Mouse (Mus musculus) adrenal gland, postnatal 36 days (tissue): ENCODE results near the gene Matn4. TPM values are rescaled to one million over a fixed set of nuclear protein-coding genes. Genes with fewer than 3 reads are reported as not detected.
A peak's percentile ranks its signal among the peaks of the same experiment; 100 is the strongest.

ENCODE experiments used
- DNase-seq, 2 experiments: peaks; one replicate each; pipeline ENCODE4 v3.0.0; 2021; ENCODE audit warnings: mixed read lengths in 1 of 2
- total RNA-seq, 2 experiments: library from RNA; stranded (reverse); gene quantifications; 2 replicates each; pipeline ENCODE4 v1.2.3; 2021

Gene Matn4
- total RNA-seq, 2 experiments from 2014 or later = 0.92 to 1.4 TPM

DNA sequence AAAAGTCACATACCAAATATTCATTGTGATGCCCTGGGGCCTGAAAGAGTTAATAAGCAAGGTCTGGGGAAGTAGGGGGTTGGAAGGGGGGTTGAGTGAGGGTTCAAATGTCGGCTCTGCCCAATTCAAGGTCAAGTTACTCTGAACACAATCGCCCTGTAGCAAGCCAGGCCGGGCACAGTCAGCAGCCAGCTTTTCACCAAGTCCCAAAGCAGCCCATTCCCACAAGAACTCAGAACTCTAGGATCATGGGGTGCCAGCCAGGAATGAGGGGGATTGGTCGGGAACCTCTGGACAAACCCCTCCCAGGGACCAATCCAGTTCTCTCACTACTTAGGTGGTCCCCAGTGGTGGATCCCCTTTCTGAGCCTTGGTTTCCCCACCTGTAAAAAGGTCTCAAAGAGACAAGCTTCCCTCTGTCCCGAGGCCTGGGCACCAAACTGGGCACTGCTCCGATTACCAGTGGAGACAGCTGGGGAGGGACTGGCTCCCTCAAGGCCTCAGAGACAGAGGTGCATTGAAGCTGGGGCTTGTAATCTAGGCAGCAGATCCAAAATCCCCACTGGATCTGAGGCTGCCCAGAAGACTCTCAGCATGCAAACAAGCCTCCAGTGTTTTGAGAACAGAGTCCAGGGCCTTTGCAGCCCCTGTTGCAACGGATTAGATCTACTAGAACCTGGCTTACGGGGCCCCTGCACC, 31.4 kb upstream of the Matn4 start:
- DNase-seq = peak in 1 of 2 experiments; percentile 12

DNA sequence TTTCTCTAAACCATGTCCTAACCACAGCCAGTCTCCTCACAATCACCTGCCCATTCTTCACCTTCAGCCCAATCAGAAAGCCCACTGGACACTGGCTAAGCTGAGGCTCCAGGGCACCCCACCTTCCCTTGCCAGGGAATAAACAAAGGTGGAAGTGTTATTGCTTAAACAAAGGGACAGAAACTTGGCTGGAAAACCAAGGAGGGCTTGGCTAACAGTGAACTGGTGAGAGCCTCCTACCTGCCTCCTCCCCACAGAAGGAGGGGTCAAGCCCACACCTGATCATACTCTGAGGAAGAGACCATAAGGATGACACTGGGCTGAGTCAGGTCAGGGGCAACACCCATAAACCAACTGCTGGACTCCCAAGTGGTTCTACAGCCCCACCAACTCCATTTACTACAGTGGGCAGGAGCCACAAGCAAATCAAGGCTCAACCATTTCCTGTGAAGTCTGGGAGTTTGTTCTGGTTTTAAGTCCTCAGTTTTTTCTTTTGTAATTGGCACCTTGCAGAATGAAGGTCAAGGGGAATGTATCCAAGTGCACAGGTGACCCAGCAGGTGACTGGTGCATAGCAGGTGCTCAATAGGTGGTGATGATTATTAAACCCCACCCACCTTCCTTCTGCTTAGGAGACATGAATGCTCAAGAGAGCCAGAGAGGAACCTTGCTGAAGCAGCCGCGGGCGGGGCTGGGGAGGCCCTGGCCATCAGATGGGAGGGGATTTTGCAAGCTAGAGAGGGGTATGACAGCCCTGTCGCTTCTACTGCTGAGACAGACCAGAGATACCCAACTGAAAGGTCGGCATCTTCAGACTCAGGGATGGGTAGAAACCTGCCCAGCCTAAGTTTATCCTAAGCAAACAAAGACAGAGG, 30.5 kb upstream of the Matn4 start:
- no peak for DNase-seq

DNA sequence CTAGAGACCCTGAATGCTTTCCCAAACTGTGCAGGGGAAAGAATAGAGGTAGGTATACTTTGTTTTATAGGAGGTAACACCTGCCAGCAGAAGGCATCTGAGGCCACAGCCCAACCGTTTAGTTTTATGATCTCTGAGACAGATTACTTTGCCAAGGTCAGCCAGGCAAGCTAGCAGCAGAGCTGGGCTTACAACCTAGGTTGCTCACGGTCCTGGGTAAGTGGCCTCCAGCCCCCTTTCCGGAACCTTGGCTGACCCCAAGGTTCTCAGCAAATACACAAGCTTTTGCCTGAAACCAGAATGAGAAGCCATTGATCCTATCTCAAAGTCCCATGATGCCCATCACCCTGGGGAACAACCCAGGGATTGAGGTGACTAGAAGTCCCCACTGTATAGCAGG, 29.7 kb upstream of the Matn4 start:
- DNase-seq = peak in 1 of 2 experiments; percentile 15

DNA sequence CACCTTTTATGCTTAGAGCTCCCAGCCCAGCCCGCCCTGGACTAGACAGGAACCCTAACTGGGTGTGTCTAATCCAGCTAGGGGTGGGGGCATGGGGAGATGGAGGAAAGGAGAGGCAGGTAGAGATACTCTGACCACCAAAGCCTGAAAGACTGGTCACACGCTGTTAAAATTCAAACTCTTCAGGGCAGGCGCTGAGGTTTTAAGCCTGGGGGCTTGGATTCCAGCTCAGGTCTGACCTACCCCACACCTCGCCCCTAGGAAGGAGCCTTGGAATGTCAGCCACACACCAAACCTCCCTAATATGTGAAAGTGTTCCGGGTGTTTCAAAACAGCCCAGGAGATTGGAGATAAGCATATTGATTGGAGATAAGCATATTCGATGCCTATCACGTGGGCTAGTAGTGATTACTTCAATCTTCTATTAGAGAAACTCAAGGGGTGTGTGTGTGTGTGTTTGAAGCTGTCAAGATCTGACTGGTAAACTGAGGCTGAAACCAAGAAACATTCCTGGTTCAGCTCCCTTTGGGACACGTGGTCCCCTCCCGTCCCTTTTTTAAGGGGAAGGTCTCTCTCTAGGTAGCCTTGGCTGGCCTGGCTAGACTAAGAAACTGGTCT, 28.4 kb upstream of the Matn4 start:
- DNase-seq = no peak

DNA sequence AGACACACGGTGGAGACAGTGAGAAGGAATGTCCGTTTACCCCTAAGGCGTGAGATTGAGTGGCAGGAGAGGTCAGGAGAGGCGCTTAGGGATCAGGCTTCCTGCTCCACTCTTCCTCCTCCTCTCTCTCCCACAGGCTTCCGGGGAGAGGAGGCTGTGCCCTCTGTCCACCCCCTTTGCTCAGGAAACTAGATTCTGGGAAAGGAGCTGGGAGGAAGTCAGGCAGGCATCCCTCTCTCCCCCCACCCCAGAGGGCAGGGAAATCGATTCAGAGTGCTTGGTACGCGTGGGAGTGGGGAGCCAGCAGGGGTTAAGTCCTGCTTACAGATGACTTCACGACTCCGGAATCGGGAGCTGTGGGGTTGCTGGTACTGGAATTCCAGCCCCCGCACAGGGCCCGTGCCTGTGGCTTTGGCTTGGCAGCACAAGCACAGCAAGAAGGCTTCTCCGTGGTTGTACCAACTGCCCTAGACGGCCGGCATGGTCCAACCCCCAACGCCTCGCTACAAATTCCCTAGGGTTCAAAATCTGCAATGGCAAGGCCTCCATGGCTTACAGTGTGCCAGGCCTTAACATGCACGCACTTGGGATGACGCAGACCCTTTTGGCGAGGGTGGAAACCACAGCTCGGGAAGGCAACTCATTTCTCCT, 27.7 kb upstream of the Matn4 start:
- DNase-seq = peak; percentile 38 to 49

DNA sequence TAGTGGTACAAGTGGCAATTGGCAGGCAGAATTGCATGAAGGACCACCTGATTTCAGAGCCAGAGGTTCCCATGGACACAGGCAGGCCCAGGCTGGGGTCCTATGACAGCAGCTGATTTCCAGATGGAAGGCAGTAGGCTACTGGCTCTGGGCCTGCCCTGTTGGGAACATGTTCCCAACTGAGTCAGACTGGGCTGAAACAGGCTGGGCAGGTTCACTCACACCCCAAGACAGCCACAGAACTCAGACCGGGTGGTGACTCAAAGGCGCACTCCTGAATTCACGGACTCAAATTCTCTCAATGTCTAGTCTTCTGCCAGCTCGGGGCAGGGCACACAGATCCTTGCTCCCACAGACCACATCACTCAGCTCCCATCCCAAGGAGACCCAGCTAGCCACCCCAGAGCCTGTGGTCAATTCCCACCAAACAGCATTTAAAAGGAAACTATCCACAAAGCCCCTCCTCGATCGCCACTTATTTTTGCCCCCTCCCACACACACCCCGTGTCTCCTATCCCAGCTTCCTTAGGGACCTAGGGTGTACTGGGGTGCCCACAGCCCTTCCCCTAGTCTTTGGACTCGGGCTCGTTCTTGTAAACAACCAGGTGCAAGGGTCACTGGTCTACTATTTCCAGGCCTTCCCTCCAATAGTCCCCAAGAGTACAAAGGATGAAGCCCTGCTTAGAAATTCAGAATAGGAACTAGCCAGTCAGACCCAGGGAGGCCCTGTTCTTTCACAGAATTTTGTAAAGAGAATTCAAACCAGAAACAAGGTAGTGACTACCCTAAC, 26.9 kb upstream of the Matn4 start:
- DNase-seq = peak in 1 of 2 experiments; percentile 28

DNA sequence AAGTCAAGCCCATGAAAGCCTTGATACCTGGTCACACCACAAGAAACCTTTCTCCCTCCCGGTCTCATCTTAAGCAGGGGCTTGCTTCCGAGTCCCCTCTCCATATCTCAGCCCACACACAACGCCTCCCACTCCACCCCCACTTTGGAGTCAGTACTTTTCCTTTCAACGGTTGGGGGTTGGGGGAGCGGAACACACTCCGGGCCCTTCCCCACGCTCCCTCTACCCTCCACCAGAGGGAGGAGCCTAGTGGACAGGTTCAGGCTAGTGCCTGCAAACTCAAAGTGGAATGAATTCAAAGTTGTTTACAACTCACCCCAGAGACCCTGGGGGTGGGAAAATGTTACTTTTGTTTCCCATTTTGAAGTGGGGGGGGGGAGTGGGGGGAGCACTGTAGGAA, 25.7 kb upstream of the Matn4 start:
- no peak for DNase-seq

DNA sequence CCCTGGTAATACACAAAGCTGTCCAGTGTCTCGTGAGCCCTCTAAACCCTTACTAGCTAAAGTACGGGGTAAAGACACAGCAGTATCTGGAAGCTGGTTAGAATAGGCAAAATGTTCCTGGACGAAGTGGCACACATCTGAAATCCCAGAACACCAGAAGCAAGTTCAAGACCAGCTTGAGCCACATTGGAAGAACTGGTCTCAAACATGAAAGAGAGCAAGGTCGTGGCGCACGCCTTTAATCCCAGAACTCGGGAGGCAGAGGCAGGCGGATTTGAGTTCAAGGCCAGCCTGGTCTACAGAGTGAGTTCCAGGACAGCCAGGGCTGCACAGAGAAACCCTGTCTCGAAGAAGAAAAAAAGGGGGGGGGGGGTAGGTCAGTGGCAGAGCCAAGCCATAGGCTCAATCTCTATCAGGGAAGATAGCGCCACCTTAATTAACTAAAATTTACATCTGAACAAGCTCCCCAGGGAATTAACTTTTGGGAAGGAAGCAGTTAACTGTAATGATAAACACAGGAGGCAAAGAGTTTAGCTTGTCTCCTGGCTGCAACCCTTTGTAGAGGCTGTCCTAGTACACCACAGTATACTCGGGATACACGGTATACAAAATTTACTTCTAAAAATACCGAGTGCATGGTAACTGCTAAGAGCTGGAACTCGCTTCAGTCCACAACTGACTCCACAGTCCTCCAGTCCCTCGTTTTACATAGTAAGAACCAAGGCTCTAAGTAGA, 25.1 kb upstream of the Matn4 start:
- DNase-seq = no peak

DNA sequence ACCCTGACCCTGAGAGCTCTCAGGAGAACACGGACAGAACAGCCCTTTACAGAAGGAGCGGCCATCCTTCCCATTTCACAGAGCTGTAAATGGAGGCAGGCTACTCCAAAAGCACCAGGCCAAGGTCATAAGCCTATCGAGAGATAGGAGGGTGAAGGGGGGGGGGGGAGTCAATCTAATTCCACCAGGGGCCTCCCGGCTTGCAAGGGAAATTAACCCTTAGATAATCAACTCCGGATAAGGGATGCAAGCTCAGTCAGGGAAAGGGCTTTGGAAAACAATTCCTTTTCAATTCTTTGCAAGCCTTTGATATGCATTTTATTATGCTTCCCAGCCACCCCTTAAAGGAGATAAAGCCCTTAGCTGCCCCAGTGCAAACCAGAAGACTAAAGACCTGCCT, 23.5 kb upstream of the Matn4 start:
- no peak for DNase-seq

DNA sequence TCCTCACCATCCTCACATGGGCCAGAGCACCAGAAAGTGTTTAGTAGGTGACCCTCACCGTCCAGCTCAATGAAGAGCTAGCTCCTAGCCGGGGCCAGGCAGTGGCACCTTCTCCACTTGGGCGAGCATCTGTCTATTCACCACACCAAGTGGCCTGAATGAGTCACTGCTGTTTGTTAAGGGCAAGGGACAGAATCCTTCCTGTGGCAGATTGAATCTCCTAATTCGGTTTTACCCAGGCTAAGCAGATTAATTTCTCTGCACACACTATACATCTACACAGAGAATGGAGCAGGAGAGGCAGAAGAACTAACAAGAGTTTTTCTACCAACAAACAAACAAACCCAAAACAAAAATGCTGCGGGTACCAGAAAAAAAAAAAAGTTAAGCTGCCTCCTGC, 22.0 kb upstream of the Matn4 start:
- no peak for DNase-seq

DNA sequence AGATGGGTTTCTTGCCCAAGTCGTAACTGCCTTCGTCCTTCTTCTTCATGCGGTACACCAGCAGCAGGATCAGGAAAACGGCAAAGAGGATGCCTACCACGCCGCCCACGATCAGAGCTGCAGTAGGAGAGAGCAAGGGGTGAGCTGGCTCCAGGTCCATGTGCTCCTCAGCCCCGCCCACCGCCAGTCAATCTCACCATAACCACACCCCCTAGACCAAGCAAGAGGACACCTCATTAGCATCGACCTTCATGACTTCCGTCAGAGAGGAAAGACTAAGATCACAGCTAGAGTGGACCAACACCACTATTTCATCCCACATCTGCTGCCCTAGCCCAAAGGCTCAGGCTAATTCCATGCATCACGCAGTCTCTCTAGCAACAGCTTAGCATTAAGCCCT, 21.2 kb upstream of the Matn4 start:
- DNase-seq = peak in 1 of 2 experiments; percentile 39

DNA sequence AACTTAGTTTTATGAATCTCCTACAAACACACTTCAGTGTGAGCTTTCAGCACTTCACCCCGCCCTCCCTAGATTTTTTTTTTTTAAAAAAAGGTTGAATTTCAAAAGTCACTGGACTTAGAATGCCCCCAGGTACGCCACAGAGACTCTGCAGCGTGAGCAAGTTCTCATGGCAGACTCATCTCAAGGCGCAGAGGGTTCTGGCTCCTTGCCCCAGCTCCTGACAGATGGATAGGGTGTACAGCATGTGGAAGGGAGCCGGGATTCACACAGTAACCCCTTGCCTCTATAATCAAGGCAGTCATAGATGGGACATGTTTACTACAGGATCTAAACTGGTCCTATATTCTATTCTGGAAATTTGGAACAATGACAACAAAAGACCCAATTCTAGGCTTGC, 20.4 kb upstream of the Matn4 start:
- no peak for DNase-seq

DNA sequence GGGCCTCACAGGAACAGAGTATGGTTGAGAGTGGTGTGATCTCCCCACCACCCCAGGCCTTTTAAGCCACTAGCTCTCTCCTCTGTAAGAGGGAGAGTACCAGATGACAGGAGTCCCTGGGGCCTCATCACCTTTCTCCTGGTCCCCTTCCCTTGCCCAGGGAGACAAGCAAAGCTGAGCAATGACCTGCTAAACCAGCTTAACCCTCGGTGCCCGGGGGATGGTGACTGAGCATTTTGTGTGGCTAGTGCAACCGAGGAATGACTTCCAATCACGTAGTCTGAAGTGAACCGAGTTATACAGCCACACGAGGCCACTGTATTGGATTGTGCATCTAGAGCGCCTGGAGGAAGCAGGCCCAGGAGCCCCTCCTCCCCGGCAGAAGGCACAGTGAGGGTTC, 19.4 kb upstream of the Matn4 start:
- no peak for DNase-seq

DNA sequence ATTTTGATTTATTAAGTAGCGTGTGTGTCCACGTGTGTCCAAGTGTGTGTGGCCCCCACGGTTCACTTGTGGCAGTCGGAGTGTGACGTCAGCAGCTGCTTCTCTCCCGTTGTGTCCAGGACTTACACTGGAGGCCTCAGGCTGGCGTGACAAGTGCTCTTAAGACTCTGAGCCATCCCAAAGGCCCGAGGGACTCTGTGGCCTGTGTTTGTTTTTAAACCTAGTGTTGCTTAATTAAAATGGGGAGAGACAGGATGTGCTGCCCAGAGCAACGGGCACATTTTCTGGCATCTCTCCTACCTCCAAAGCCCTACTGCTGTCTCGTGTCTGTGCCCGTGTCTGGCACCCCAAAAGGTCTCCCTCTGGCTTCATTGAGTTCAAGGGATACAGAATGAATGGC, 18.5 kb upstream of the Matn4 start:
- DNase-seq = no peak

DNA sequence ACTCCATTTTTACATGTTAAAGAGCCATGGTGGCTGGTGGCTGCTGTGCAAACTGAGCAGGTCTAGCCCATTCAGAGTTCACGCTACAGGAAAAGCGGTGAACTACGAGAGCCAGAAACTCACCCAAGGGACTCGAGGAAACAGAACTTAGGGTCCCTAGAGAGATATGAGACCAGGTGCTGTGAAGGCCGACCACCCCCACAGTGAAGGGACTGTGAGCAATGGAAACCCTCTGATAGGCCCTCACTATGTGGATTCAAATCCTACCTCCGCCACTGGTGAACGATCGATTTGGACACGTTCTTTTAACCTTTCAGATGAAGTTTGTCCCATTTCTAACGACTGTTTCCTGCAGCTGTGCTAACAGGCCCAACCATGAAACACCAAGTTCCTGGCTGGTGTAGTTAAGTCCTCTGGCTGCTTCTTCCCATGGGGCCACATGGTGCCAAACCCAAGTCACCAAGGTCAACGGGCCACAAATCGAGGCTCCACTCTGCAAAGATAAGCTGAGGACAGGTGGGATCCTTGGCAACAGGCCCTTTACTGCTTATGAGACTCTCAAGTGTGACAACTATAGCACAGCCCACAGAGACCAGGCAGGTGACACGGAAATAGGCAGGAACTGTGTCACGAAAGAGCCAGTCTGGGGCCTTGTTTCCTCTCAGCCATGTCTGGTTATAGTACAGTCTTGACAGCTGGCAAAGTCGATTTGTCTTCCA, 17.9 kb upstream of the Matn4 start:
- peak in 1 of 2 experiments; percentile 36 for DNase-seq

DNA sequence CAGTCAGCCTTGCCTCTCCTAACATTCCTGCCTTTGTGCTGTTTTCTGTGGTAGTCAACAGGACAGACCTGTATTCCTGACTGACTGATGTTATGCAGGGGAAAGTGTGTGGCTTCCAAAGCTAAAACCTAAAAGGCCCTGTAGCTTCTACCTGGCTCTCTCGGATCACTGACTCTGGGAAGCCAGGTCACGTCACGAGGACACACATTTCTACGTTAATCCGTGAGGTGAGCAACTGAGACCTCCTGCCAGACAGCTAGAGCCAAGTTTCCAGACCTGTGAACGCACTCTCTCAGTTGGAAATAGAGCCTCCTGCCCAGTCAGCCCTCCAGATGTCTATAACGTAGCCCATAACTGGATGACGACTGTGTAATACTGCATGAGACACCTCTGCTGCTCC, 17.0 kb upstream of the Matn4 start:
- DNase-seq = no peak

DNA sequence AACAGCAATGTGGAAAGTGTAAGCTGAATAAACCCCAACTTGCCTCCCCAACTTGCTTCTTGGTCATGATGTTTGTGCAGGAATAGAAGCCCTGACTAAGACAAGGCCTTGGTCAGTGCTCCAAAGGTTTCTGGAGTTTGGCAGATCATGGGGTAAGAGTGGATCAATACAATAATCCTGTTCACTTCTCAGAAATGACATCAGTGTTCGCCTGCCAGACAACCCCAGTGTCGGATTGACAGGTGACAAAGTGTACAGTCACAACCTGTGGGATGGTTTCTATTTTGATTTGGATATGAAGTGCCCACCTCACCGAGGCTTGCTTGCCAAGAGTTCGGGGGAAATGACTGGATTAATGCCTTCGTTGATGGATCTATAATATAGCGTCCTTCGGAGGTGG, 16.3 kb upstream of the Matn4 start:
- DNase-seq = no peak

DNA sequence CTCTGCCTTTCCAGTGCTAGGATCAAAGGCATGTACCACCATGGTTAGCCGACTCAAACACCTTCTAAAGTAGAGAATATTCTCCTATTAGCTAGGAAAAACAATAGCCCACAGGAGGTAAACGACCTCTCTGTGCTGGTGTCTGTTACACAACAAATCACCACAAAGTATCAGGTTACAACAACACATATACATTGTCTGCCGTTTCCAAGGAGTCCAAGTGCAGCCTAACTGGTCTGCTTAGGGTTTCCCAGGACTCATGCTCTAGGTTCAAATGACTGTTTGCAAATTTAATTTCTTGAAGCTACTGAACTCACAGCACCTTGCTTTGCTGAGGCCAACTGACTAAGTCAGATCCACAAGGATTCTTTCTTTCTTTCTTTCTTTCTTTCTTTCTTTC, 14.5 kb upstream of the Matn4 start:
- DNase-seq = no peak

DNA sequence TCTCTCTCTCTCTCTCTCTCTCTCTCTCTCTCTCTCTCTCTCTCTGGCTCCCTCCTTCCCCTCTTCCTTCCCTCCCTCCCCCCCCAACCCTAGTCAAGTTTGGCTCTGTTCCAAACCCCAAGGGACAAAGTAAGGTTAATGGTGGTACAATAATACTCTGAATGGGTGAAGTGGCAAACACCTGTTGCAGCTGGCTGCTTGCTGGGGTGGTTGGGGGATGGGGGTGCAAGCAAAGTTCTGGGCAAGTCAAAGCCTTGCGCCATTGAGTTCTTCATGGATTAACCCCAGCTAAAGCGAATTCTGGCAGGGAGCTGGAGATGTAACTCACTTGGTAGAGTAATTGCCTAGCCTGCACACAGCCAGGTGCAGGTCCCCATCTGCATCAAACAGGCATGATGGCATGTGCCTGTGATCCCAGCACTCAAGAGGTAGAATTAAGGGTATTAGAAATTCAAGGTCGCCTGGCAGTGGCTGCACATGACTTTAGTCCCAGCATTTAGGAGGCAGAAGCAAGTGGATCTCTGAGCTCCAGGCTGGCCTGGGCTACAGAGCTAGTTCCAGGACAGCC, 13.4 kb upstream of the Matn4 start:
- no peak for DNase-seq

DNA sequence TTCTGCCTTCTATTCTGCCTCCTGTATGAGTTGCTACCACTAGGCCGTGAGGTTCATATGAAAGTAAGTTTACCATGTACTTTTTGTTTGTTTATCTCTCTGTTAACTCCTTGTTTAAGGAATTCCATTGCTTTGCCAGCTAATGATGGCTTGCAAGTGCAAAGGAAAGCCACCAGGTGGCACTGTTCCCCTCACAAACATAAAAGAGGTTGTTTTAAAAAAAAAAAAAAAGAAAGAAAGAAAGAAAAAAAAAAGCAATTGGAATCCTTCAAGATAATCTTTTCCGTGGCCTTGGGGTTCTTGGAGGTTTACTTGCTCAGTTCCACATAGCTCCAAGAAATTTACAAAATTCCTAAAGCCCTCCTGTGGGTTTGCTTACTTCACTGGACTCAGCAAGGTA, 12.2 kb upstream of the Matn4 start:
- DNase-seq = peak in 1 of 2 experiments; percentile 43
